Mouse (Mus musculus): ENCODE measurements at regions not wholly inside any gene's neighbourhood (a gene's known extent, or its start where the extent isn't known, plus 50 kb on each side); places are given as distances from the start of the nearest gene placed in this dataset.

GRCm38 (mm10) chr13:90293697-90294647, 204.6 kb upstream of the Xrcc4 start:
- 74% methylated on average over 10 of the region's 10 CpGs for WGBS
- Histone ChIP-seq H3K4me3 (ENCODE audit: insufficient read depth, low read depth, low read length) (no peak overlapping the region), H3K27me3 (replicated peaks; ENCODE audit: control insufficient read depth, insufficient read depth, low read length) (no peaks in the 10 kb centered on the region), H3K4me1 (ENCODE audit: control insufficient read depth, insufficient read depth, low read length) (no peaks in the 10 kb centered on the region), H3K36me3 (ENCODE audit: control insufficient read depth, insufficient read depth, low read length) (no peaks in the 10 kb centered on the region), H3K27ac (ENCODE audit: insufficient read depth, low read depth, low read length) (no peak overlapping the region)
- no peak for DNase-seq
- TF ChIP-seq CTCF (conservative IDR thresholded peaks at IDR 0.05; ENCODE audit: insufficient read depth, insufficient read length, low read depth, low read length) (no peak), POLR2A (IDR thresholded peaks at IDR 0.05; ENCODE audit: low read depth, low read length) (no peak)

- H3K27me3 ChIP-seq (replicated peaks; ENCODE audit: control insufficient read depth, insufficient read depth, low read length), result no peaks in the 10 kb centered on the region
- 74% methylated on average over 4 of the region's 4 CpGs for WGBS
- no peak overlapping the region for H3K27ac ChIP-seq (ENCODE audit: insufficient read depth, low read depth, low read length)
- no peaks in the 10 kb centered on the region for H3K4me1 ChIP-seq (ENCODE audit: control insufficient read depth, insufficient read depth, low read length)
- TF ChIP-seq CTCF (conservative IDR thresholded peaks at IDR 0.05; ENCODE audit: insufficient read depth, insufficient read length, low read depth, low read length) (no peak), POLR2A (IDR thresholded peaks at IDR 0.05; ENCODE audit: low read depth, low read length) (no peak)
- no peaks in the 10 kb centered on the region for H3K36me3 ChIP-seq (ENCODE audit: control insufficient read depth, insufficient read depth, low read length)
- no peak overlapping the region for H3K4me3 ChIP-seq (ENCODE audit: insufficient read depth, low read depth, low read length)
- DNase-seq, result no peak
These were observed 203.5 kb upstream of the Xrcc4 start for GRCm38 (mm10) chr13:90292905-90293304.

- 73% methylated on average over 1 of the region's 1 CpGs for WGBS
- no peak for DNase-seq
These were observed 202.7 kb upstream of the Xrcc4 start for GRCm38 (mm10) chr13:90292124-90292523.

GRCm38 (mm10) chr13:90280976-90281375, 191.6 kb upstream of the Xrcc4 start:
- Histone ChIP-seq H3K36me3 (ENCODE audit: control insufficient read depth, insufficient read depth, low read length) (no peaks in the 10 kb centered on the region), H3K4me3 (ENCODE audit: insufficient read depth, low read depth, low read length) (no peak overlapping the region), H3K4me1 (ENCODE audit: control insufficient read depth, insufficient read depth, low read length) (no peaks in the 10 kb centered on the region), H3K27me3 (replicated peaks; ENCODE audit: control insufficient read depth, insufficient read depth, low read length) (no peaks in the 10 kb centered on the region), H3K27ac (ENCODE audit: insufficient read depth, low read depth, low read length) (no peak overlapping the region)
- no peak for DNase-seq
- TF ChIP-seq POLR2A (IDR thresholded peaks at IDR 0.05; ENCODE audit: low read depth, low read length) (no peak), CTCF (conservative IDR thresholded peaks at IDR 0.05; ENCODE audit: insufficient read depth, insufficient read length, low read depth, low read length) (no peak)

More at GRCm38 (mm10) chr13:90292124-90292523, 202.7 kb upstream of the Xrcc4 start:
- H3K27ac ChIP-seq (ENCODE audit: insufficient read depth, low read depth, low read length), result no peak overlapping the region
- H3K4me3 ChIP-seq (ENCODE audit: insufficient read depth, low read depth, low read length), result no peak overlapping the region
- no peaks in the 10 kb centered on the region for H3K27me3 ChIP-seq (replicated peaks; ENCODE audit: control insufficient read depth, insufficient read depth, low read length)
- TF ChIP-seq CTCF (conservative IDR thresholded peaks at IDR 0.05; ENCODE audit: insufficient read depth, insufficient read length, low read depth, low read length) (no peak), POLR2A (IDR thresholded peaks at IDR 0.05; ENCODE audit: low read depth, low read length) (no peak)
- H3K36me3 ChIP-seq (ENCODE audit: control insufficient read depth, insufficient read depth, low read length), result no peaks in the 10 kb centered on the region
- H3K4me1 ChIP-seq (ENCODE audit: control insufficient read depth, insufficient read depth, low read length), result no peaks in the 10 kb centered on the region

GRCm38 (mm10) chr13:90279786-90280382, 190.5 kb upstream of the Xrcc4 start:
- H3K4me3 ChIP-seq (ENCODE audit: insufficient read depth, low read depth, low read length), result no peak overlapping the region
- H3K27me3 ChIP-seq (replicated peaks; ENCODE audit: control insufficient read depth, insufficient read depth, low read length), result no peaks in the 10 kb centered on the region
- TF ChIP-seq POLR2A (IDR thresholded peaks at IDR 0.05; ENCODE audit: low read depth, low read length) (no peak), CTCF (conservative IDR thresholded peaks at IDR 0.05; ENCODE audit: insufficient read depth, insufficient read length, low read depth, low read length) (no peak)
- WGBS, result 76% methylated on average over 3 of the region's 3 CpGs
- H3K27ac ChIP-seq (ENCODE audit: insufficient read depth, low read depth, low read length), result no peak overlapping the region
- no peaks in the 10 kb centered on the region for H3K4me1 ChIP-seq (ENCODE audit: control insufficient read depth, insufficient read depth, low read length)
- no peaks in the 10 kb centered on the region for H3K36me3 ChIP-seq (ENCODE audit: control insufficient read depth, insufficient read depth, low read length)
- DNase-seq, result no peak

GRCm38 (mm10) chr13:90279355-90279754, 189.9 kb upstream of the Xrcc4 start:
- Histone ChIP-seq H3K27ac (ENCODE audit: insufficient read depth, low read depth, low read length) (no peak overlapping the region), H3K36me3 (ENCODE audit: control insufficient read depth, insufficient read depth, low read length) (no peaks in the 10 kb centered on the region), H3K4me3 (ENCODE audit: insufficient read depth, low read depth, low read length) (no peak overlapping the region), H3K27me3 (replicated peaks; ENCODE audit: control insufficient read depth, insufficient read depth, low read length) (no peaks in the 10 kb centered on the region), H3K4me1 (ENCODE audit: control insufficient read depth, insufficient read depth, low read length) (no peaks in the 10 kb centered on the region)
- no peak for DNase-seq
- TF ChIP-seq CTCF (conservative IDR thresholded peaks at IDR 0.05; ENCODE audit: insufficient read depth, insufficient read length, low read depth, low read length), result no peak
- TF ChIP-seq POLR2A (IDR thresholded peaks at IDR 0.05; ENCODE audit: low read depth, low read length), result no peak

GRCm38 (mm10) chr13:90259071-90259742, 169.8 kb upstream of the Xrcc4 start:
- 81% methylated on average over 3 of the region's 3 CpGs for WGBS
- no peak for TF ChIP-seq CTCF (conservative IDR thresholded peaks at IDR 0.05; ENCODE audit: insufficient read depth, insufficient read length, low read depth, low read length)
- no peak for TF ChIP-seq POLR2A (IDR thresholded peaks at IDR 0.05; ENCODE audit: low read depth, low read length)
- Histone ChIP-seq H3K27me3 (replicated peaks; ENCODE audit: control insufficient read depth, insufficient read depth, low read length) (no peaks in the 10 kb centered on the region), H3K4me3 (ENCODE audit: insufficient read depth, low read depth, low read length) (no peak overlapping the region), H3K36me3 (ENCODE audit: control insufficient read depth, insufficient read depth, low read length) (no peaks in the 10 kb centered on the region), H3K27ac (ENCODE audit: insufficient read depth, low read depth, low read length) (no peak overlapping the region), H3K4me1 (ENCODE audit: control insufficient read depth, insufficient read depth, low read length) (no peaks in the 10 kb centered on the region)
- no peak for DNase-seq
